Mouse (Mus musculus) MEL (cell line): ENCODE measurements around the gene Cpxm2. TPM values are rescaled to one million over a fixed set of nuclear protein-coding genes. Genes with fewer than 3 reads are reported as not detected.

Source experiments
- DNase-seq: peaks from one replicate; pipeline ENCODE4 v3.0.0; 2011; ENCODE audit warnings: low read depth, low spot score
- H3K27ac ChIP-seq: 2 replicates; pipeline ENCODE4 v1.5.1; 2012; ENCODE audit warnings: low read depth, mild to moderate bottlenecking, control low read depth, low read length, moderate library complexity; ENCODE audit not compliant: control insufficient read depth
- H3K27me3 ChIP-seq, 2 experiments: fragments of 150-350 bp in 1 of 2; sonication (generic) in 1 of 2; 2 replicates each; pipeline ENCODE4 v1.6.1; 2012; ENCODE audit warnings: low read length in 2 of 2, mild to moderate bottlenecking in 2 of 2, improper control_type of control experiment in 1 of 2, moderate library complexity in 1 of 2; ENCODE audit not compliant: insufficient read depth in 2 of 2, control insufficient read depth in 1 of 2
- H3K36me3 ChIP-seq, 2 experiments: 2 replicates each; pipeline ENCODE4 v1.6.1; 2012 to 2014; ENCODE audit warnings: low read length in 2 of 2, improper control_type of control experiment in 1 of 2, inconsistent platforms in 1 of 2, mild to moderate bottlenecking in 1 of 2; ENCODE audit not compliant: insufficient read depth in 2 of 2, control insufficient read depth in 1 of 2
- H3K4me1 ChIP-seq, 2 experiments: fragments of 150-350 bp in 1 of 2; sonication (generic) in 1 of 2; 2 replicates each; pipeline ENCODE4 v1.6.1; 2012; ENCODE audit warnings: low read length in 2 of 2, improper control_type of control experiment in 1 of 2, mild to moderate bottlenecking in 1 of 2; ENCODE audit not compliant: insufficient read depth in 2 of 2, control insufficient read depth in 1 of 2
- H3K4me3 ChIP-seq, 2 experiments: fragments of 150-350 bp in 1 of 2; sonication (generic) in 1 of 2; 2 replicates each; pipeline ENCODE4 v1.5.1; 2012; ENCODE audit warnings: low read depth in 2 of 2, low read length in 2 of 2, mild to moderate bottlenecking in 2 of 2, moderate library complexity in 2 of 2, control low read depth in 1 of 2, improper control_type of control experiment in 1 of 2; ENCODE audit not compliant: control insufficient read depth in 1 of 2, insufficient read depth in 1 of 2
- H3K79me2 ChIP-seq: 2 replicates; pipeline ENCODE4 v1.6.1; 2012; ENCODE audit warnings: mild to moderate bottlenecking, low read length, moderate library complexity; ENCODE audit not compliant: control insufficient read depth, poor library complexity, insufficient read depth
- H3K9ac ChIP-seq: 2 replicates; pipeline ENCODE4 v1.6.1; 2012; ENCODE audit warnings: low read depth, mild to moderate bottlenecking, control low read depth, low read length, moderate library complexity; ENCODE audit not compliant: control insufficient read depth, poor library complexity, severe bottlenecking
- H3K9me3 ChIP-seq: fragments of 150-350 bp; sonication (generic); replicated peaks from 2 replicates; pipeline ENCODE4 v1.6.1; 2012; ENCODE audit warnings: mild to moderate bottlenecking, low read length, improper control_type of control experiment, moderate library complexity; ENCODE audit not compliant: insufficient read depth
- CTCF ChIP-seq, 3 experiments: IDR thresholded peaks in 2 of 3; conservative IDR thresholded peaks in 1 of 3; 2 replicates each; pipeline ENCODE4 v1.5.1; 2011 to 2012; ENCODE audit warnings: low read length in 3 of 3, low read depth in 2 of 3, mild to moderate bottlenecking in 2 of 3, improper control_type of control experiment in 1 of 3, inconsistent platforms in 1 of 3, mixed read lengths in 1 of 3, moderate library complexity in 1 of 3; ENCODE audit not compliant: control insufficient read depth in 1 of 3, insufficient read depth in 1 of 3, poor library complexity in 1 of 3, severe bottlenecking in 1 of 3
- EP300 ChIP-seq, 2 experiments: IDR thresholded peaks; 2 replicates each; pipeline ENCODE4 v1.6.1; 2011; ENCODE audit warnings: improper control_type of control experiment in 2 of 2, low read length in 2 of 2, low read depth in 1 of 2, mild to moderate bottlenecking in 1 of 2
- KAT2A ChIP-seq: conservative IDR thresholded peaks from 2 replicates; pipeline ENCODE4 v1.6.1; 2012; ENCODE audit warnings: low read depth, low read length, improper control_type of control experiment, inconsistent platforms
- MAFK ChIP-seq: IDR thresholded peaks from 2 replicates; pipeline ENCODE4 v1.6.1; 2011; ENCODE audit warnings: low read depth, mild to moderate bottlenecking, low read length, improper control_type of control experiment, borderline replicate concordance
- MEF2A ChIP-seq: IDR thresholded peaks from 2 replicates; pipeline ENCODE4 v1.6.1; 2014; ENCODE audit warnings: low read depth, mild to moderate bottlenecking, inconsistent platforms, low read length, improper control_type of control experiment; ENCODE audit not compliant: poor library complexity, insufficient replicate concordance, severe bottlenecking; ENCODE audit errors: extremely low read depth
- MYC ChIP-seq: IDR thresholded peaks from 2 replicates; pipeline ENCODE4 v1.6.1; 2011; ENCODE audit warnings: low read depth, mild to moderate bottlenecking, low read length, improper control_type of control experiment, moderate library complexity
- NRF1 ChIP-seq: IDR thresholded peaks from 2 replicates; pipeline ENCODE4 v1.6.1; 2014; ENCODE audit warnings: low read depth, mild to moderate bottlenecking, inconsistent platforms, low read length, improper control_type of control experiment, moderate library complexity; ENCODE audit not compliant: poor library complexity, insufficient read depth, severe bottlenecking
- POLR2AphosphoS2 ChIP-seq: IDR thresholded peaks from 2 replicates; pipeline ENCODE4 v1.6.1; 2011; ENCODE audit warnings: low read length, improper control_type of control experiment
- RCOR1 ChIP-seq: IDR thresholded peaks from 2 replicates; pipeline ENCODE4 v1.6.1; 2012; ENCODE audit warnings: low read depth, mild to moderate bottlenecking, inconsistent platforms, low read length, improper control_type of control experiment
- TBP ChIP-seq: IDR thresholded peaks from 2 replicates; pipeline ENCODE4 v1.8.0; 2011; ENCODE audit warnings: low read depth, low read length, improper control_type of control experiment
- ZC3H11A ChIP-seq: IDR thresholded peaks from 2 replicates; pipeline ENCODE4 v1.6.1; 2012; ENCODE audit warnings: low read depth, mild to moderate bottlenecking, inconsistent platforms, low read length, improper control_type of control experiment
- ZKSCAN1 ChIP-seq: IDR thresholded peaks from 2 replicates; pipeline ENCODE4 v1.6.1; 2012; ENCODE audit warnings: low read depth, mild to moderate bottlenecking, inconsistent platforms, low read length, improper control_type of control experiment, moderate library complexity
- ZMIZ1 ChIP-seq: IDR thresholded peaks from 2 replicates; pipeline ENCODE4 v1.6.1; 2012; ENCODE audit warnings: low read depth, mild to moderate bottlenecking, inconsistent platforms, low read length, improper control_type of control experiment, moderate library complexity
- polyA plus RNA-seq, 2 experiments: library from polyadenylated mRNA; stranded (reverse) in 1 of 2; unstranded in 1 of 2; fragments of >175 nt in 1 of 2; fragments of >200 nt in 1 of 2; gene quantifications; 2 replicates each; pipeline versions ENCODE4 v1.2.1 to v1.2.4; 2012; ENCODE audit warnings: low replicate concordance in 2 of 2, low read depth in 1 of 2; ENCODE audit not compliant: insufficient read length in 2 of 2, insufficient read depth in 1 of 2, missing spikeins in 1 of 2
- total RNA-seq: library from RNA; depleted of rRNA; stranded (reverse); fragments of 300-350 nt; gene quantifications from 2 replicates; pipeline ENCODE4 v1.2.3, GENCODE M21; 2012

Cpxm2 gene
- total and polyA plus RNA-seq, 3 experiments = not detected

DNA sequence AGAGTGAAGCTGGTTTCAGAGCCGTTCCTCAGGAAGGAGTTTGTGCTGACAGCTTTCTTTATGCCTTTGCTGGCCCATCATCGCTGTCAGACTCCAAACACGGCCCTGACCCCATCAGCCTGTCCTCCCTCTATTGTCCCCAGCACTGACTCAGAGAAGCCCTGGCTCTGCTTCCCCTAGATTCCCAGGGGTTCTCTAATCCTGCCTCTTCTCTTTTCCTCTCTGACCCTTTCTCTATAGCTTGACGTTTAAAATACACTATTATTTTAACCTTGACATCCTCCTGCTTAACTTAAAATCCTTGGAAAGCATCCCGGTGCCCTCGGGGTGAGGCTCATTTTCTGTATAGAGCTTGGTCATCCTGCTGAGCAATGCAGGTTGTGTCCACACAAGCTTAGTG, 45.1 kb upstream of the Cpxm2 start:
- Histone ChIP-seq H3K4me1 (no peaks in the 10 kb centered on the region), H3K27ac (no peak overlapping the region), H3K9me3 (no peaks in the 10 kb centered on the region), H3K4me3 (no peak overlapping the region), H3K36me3 (no peaks in the 10 kb centered on the region), H3K27me3 (peaks cover 0 to 2% of the 10 kb centered on the region in 2 experiments), H3K79me2 (no peaks in the 10 kb centered on the region), H3K9ac (no peak overlapping the region)
- TF ChIP-seq POLR2AphosphoS2 = no peak
- no peak for TF ChIP-seq ZKSCAN1
- no peak for DNase-seq

DNA sequence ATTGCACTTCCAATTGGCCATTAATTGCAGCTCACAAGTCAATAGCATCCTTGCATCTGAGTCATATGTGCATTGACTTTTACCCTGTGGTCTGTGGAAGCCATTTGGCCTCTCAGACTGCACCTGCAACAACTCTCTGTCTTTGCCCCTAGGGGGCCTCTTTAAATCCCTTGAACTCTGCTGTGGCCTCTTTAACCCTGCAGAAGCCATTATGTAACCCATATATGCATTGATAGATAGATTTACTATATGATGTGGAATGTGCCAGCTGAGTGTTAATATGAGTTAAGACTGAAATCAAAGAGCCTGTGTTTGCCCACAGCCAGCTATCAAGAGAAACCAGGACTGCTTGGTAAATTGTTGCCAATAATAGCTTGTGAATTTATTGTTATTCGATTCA, 44.3 kb upstream of the Cpxm2 start:
- no peaks in the 10 kb centered on the region for H3K9me3 ChIP-seq
- DNase-seq = no peak
- TF ChIP-seq CTCF (IDR thresholded peaks at IDR 0.05 in 2 of 3, conservative IDR thresholded peaks at IDR 0.05 in 1 of 3; ENCODE audit: control insufficient read depth in 1 of 3, insufficient read depth in 1 of 3, low read depth in 2 of 3, low read length in 3 of 3, poor library complexity in 1 of 3, severe bottlenecking in 1 of 3) (peak in 2 of 3 experiments; percentile 5 to 14; a peak in 1 of 6 replicates), ZKSCAN1 (no peak)
- H3K4me1 ChIP-seq = no peaks in the 10 kb centered on the region
- no peak overlapping the region for H3K4me3 ChIP-seq
- H3K9ac ChIP-seq = no peak overlapping the region
- peaks cover 0 to 2% of the 10 kb centered on the region in 2 experiments; a peak in 3 of 4 replicates for H3K27me3 ChIP-seq
- no peaks in the 10 kb centered on the region for H3K79me2 ChIP-seq
- no peak overlapping the region for H3K27ac ChIP-seq
- H3K36me3 ChIP-seq = no peaks in the 10 kb centered on the region

DNA sequence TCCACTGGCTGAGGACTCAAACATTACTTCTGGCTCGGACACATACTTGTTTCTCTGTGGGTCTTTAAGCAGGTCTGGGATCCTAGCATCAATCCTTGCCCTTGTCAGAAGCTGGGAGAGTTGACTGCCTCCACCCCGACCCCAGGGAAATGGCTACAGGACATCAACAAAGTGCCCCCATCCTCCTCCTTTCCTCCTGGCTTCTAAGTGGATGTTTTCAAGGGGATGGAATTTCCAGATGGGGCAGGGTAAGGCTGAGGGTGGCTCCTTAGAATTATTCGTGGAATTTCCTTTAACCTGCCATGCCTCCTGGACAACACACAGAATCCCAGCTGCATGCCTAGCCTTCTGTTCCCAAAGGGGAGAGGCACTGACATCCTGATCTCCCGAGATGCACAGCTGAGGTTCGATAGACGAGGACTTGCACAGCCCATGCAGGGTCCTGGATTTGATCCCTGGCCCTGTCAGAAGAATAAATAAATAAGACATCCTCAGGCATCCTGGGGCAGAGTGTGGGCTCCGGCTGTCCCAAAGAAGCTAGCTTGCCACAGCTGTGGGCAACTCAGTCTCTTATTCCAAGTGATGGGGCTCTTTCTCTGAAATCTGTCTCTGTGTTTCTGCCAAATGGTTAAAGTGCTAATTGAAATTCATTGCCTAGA, 43.4 kb upstream of the Cpxm2 start:
- no peak for TF ChIP-seq ZMIZ1
- TF ChIP-seq RCOR1 = no peak

DNA sequence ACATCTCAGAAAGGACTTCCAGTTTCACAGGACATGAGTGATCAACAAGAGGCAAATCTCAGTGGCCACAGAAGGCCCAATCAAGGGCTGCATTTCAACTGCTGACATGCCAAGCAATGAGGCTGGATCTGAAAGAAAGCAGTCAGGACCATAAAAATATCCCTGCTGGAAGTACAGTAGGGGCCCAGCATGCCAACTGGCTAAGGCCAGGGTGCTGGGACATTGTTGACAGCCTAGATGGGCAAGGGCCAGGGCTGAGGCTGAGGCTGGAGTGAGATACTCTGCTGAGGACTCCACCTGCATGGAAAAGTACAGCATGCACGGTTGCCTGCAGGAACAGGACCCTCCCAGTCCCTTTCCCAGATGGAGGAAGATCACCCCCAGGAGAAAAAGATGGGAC, 42.0 kb upstream of the Cpxm2 start:
- no peaks in the 10 kb centered on the region for H3K36me3 ChIP-seq
- no peak for DNase-seq
- H3K4me1 ChIP-seq = no peaks in the 10 kb centered on the region
- H3K79me2 ChIP-seq = no peaks in the 10 kb centered on the region
- TF ChIP-seq MEF2A (no peak), KAT2A (no peak), ZC3H11A (no peak), NRF1 (no peak), RCOR1 (no peak), MYC (no peak), ZKSCAN1 (no peak), EP300 (IDR thresholded peaks at IDR 0.05; ENCODE audit: low read depth in 1 of 2, low read length in 2 of 2) (no peak), MAFK (no peak), TBP (no peak)
- H3K9me3 ChIP-seq = no peaks in the 10 kb centered on the region
- H3K27me3 ChIP-seq = peaks cover 0 to 2% of the 10 kb centered on the region in 2 experiments; a peak in 3 of 4 replicates
- H3K4me3 ChIP-seq = no peak overlapping the region
- H3K27ac ChIP-seq = no peak overlapping the region
- no peak overlapping the region for H3K9ac ChIP-seq

More for the DNA sequence above, 43.4 kb upstream of the Cpxm2 start:
- Histone ChIP-seq H3K36me3 (no peaks in the 10 kb centered on the region), H3K27ac (no peak overlapping the region), H3K9me3 (no peaks in the 10 kb centered on the region), H3K4me1 (no peaks in the 10 kb centered on the region), H3K27me3 (peaks cover 0 to 2% of the 10 kb centered on the region in 2 experiments; a peak in 3 of 4 replicates), H3K9ac (no peak overlapping the region), H3K79me2 (no peaks in the 10 kb centered on the region), H3K4me3 (no peak overlapping the region)
- no peak for DNase-seq
